21 mouse cellular contexts compared by ENCODE assay signal in genomic region chr13:59392828-59393227, GRCm38 (mm10).
A peak's percentile ranks its signal among the peaks of the same experiment; 100 is the strongest.
DNase-seq lines count a peak whose midpoint lies in the region; ATAC-seq and TF ChIP-seq lines count a peak whose summit lies in the region.
"Had no signal": no experiment of that assay in that cellular context is flagged by ENCODE, and none has a peak within 500 bp of the region (broad histone marks: within the 10 kb centered on the region; RNA-seq: fewer than 3 reads in every experiment).

No protein-coding gene starts in this region.

- H3K27ac ChIP-seq in layer of hippocampus, adult 2 months: peak overlapping the region; percentile 94
- no peak overlapping the region for H3K27ac ChIP-seq in midbrain, embryonic 11.5 days (ENCODE audit: low read depth, low read length)
- H3K27ac ChIP-seq in midbrain, embryonic 15.5 days: no peak overlapping the region
- H3K27ac ChIP-seq in olfactory bulb, adult 2 months (ENCODE audit: insufficient read depth, low read depth, low read length): peak overlapping the region; percentile 58
- H3K27ac ChIP-seq: embryonic facial prominence, embryonic 12.5 days; embryonic facial prominence, embryonic 15.5 days; gastrocnemius, adult 2 months; heart, embryonic 13.5 days; hindbrain, embryonic 14.5 days; hindbrain, postnatal 0 days had no signal

- TF ChIP-seq POLR2A in olfactory bulb, adult 2 months (IDR thresholded peaks at IDR 0.05; ENCODE audit: insufficient read depth, low read depth, low read length): no peak

- no peak overlapping the region for H3K4me3 ChIP-seq in layer of hippocampus, adult 2 months
- no peak overlapping the region for H3K4me3 ChIP-seq in midbrain, embryonic 11.5 days (ENCODE audit: low read depth, low read length)
- H3K4me3 ChIP-seq in midbrain, embryonic 15.5 days: no peak overlapping the region
- H3K4me3 ChIP-seq in olfactory bulb, adult 2 months (ENCODE audit: insufficient read depth, low read depth, low read length): no peak overlapping the region
- H3K4me3 ChIP-seq: embryonic facial prominence, embryonic 12.5 days; embryonic facial prominence, embryonic 15.5 days; gastrocnemius, adult 2 months; heart, embryonic 13.5 days had no signal

- 80% methylated on average over 4 of the region's 4 CpGs for WGBS in midbrain, embryonic 11.5 days
- 93% methylated on average over 4 of the region's 4 CpGs for WGBS in midbrain, embryonic 15.5 days
- 72% methylated on average over 4 of the region's 4 CpGs for WGBS in olfactory bulb, adult 2 months

- H3K4me2 ChIP-seq in midbrain, embryonic 11.5 days: no peak overlapping the region
- no peak overlapping the region for H3K4me2 ChIP-seq in midbrain, embryonic 15.5 days
- H3K4me2 ChIP-seq: embryonic facial prominence, embryonic 12.5 days; embryonic facial prominence, embryonic 15.5 days; heart, embryonic 13.5 days; hindbrain, embryonic 14.5 days had no signal

- H3K4me1 ChIP-seq in midbrain, embryonic 11.5 days (ENCODE audit: control insufficient read depth, insufficient read depth, low read length): no peaks in the 10 kb centered on the region; the same call in 1 of the 2 replicates
- 0 out of 2 replicates have a peak, but pooled peaks cover under 1% of the 10 kb centered on the region for H3K4me1 ChIP-seq in midbrain, embryonic 15.5 days
- H3K4me1 ChIP-seq in olfactory bulb, adult 2 months (ENCODE audit: control insufficient read depth, insufficient read depth, low read length): peaks cover 16% of the 10 kb centered on the region
- H3K4me1 ChIP-seq: embryonic facial prominence, embryonic 12.5 days; embryonic facial prominence, embryonic 15.5 days had no signal

- no peak for TF ChIP-seq CTCF in layer of hippocampus, adult 2 months (conservative IDR thresholded peaks at IDR 0.05)
- TF ChIP-seq CTCF in olfactory bulb, adult 2 months (IDR thresholded peaks at IDR 0.05; ENCODE audit: insufficient read depth, low read depth, low read length): no peak

- no peak for DNase-seq in layer of hippocampus, adult 2 months (ENCODE audit: low spot score in 2 of 2)
- DNase-seq in layer of hippocampus, postnatal 10 days (ENCODE audit: low spot score in 2 of 2): no peak
- DNase-seq in midbrain, embryonic 11.5 days (ENCODE audit: low spot score, missing footprints): peak; percentile 74
- DNase-seq in ovary, postnatal 14 days (ENCODE audit: low spot score): no peak
- DNase-seq: adrenal gland, adult 8-10 months; adrenal gland, postnatal 25 days; B cell, adult 2 months; cerebellum, adult 18-20 months; cerebellum, adult 9-10 months had no signal

- no peaks in the 10 kb centered on the region for H3K27me3 ChIP-seq in midbrain, embryonic 11.5 days (ENCODE audit: control insufficient read depth, insufficient read depth, low read length)
- H3K27me3 ChIP-seq in midbrain, embryonic 15.5 days (replicated peaks): no peaks in the 10 kb centered on the region
- H3K27me3 ChIP-seq: embryonic facial prominence, embryonic 12.5 days; embryonic facial prominence, embryonic 15.5 days; heart, embryonic 13.5 days had no signal

- no peak for ATAC-seq in midbrain, embryonic 11.5 days (ENCODE audit: low FRiP score)
- ATAC-seq in midbrain, embryonic 15.5 days (replicated peaks): no peak
- ATAC-seq: CD4-positive, CD25-positive, alpha-beta regulatory T cell, adult 4 months; forebrain, embryonic 14.5 days; hindbrain, postnatal 0 days; inflammation-experienced regulatory T-cells, adult 6 months had no signal

- H3K9me3 ChIP-seq in midbrain, embryonic 11.5 days (ENCODE audit: control insufficient read depth, low read length): no peaks in the 10 kb centered on the region
- no peaks in the 10 kb centered on the region for H3K9me3 ChIP-seq in midbrain, embryonic 15.5 days
- H3K9me3 ChIP-seq: embryonic facial prominence, embryonic 12.5 days; embryonic facial prominence, embryonic 15.5 days; heart, embryonic 13.5 days had no signal

- no peaks in the 10 kb centered on the region for H3K36me3 ChIP-seq in midbrain, embryonic 11.5 days (ENCODE audit: control insufficient read depth, insufficient read depth, low read length)
- no peaks in the 10 kb centered on the region for H3K36me3 ChIP-seq in midbrain, embryonic 15.5 days (replicated peaks)
- H3K36me3 ChIP-seq: embryonic facial prominence, embryonic 12.5 days; embryonic facial prominence, embryonic 15.5 days; heart, embryonic 13.5 days had no signal

- H3K9ac ChIP-seq in midbrain, embryonic 11.5 days (ENCODE audit: low read length): no peak overlapping the region
- H3K9ac ChIP-seq in midbrain, embryonic 15.5 days: no peak overlapping the region
- H3K9ac ChIP-seq: embryonic facial prominence, embryonic 12.5 days; embryonic facial prominence, embryonic 15.5 days; forebrain, postnatal 0 days; heart, embryonic 13.5 days; hindbrain, embryonic 14.5 days had no signal

Comparison
In these comparisons a context has a peak if more than half of its experiments do, and no peak if none do; other contexts are left out.
1. H3K27ac ChIP-seq: peak in layer of hippocampus, adult 2 months (single experiment) and olfactory bulb, adult 2 months (single experiment); none in midbrain, embryonic 11.5 days (single experiment) and midbrain, embryonic 15.5 days (single experiment).